Mouse (Mus musculus) adrenal gland, postnatal 10 days (tissue): ENCODE data around the gene Spink8. TPM values are rescaled to one million over a fixed set of nuclear protein-coding genes. Genes with fewer than 3 reads are reported as not detected.
"Not testable (repeated sequence)": the region's sequence is repeated elsewhere in the genome, so short reads cannot be mapped to it uniquely, and the experiment has no call there.

ENCODE experiments used
- DNase-seq: peaks from one replicate; pipeline ENCODE4 v3.0.0; 2021; ENCODE audit warnings: mixed read lengths
- long read RNA-seq, 2 experiments: library from polyadenylated mRNA; stranded (forward); transcript quantifications; one replicate each; pipeline ENCODE4 v2.0.0; 2021
- total RNA-seq, 2 experiments: library from RNA; stranded (reverse); gene quantifications; 2 replicates each; pipeline ENCODE4 v1.2.3; 2021

The Spink8 gene
- 10 to 100 TPM in 1 of 2 experiments, 1 to 10 TPM in 1; 9.6 to 15.5 TPM for total RNA-seq
- long read RNA-seq, experiment 1, transcript Spink8-202 (5 exons, 768 nt), result major isoform, 8 of 15 reads
- long read RNA-seq, experiment 1, partial matches to known transcripts, result 3 of 15 reads
- long read RNA-seq, experiment 1, other reads (novel, unspliced or antisense), result 0 of 15 reads
- long read RNA-seq, experiment 2, transcript Spink8-201 (4 exons, 637 nt), result minor isoform, 6 of 17 reads
- long read RNA-seq, experiment 2, transcript Spink8-202 (5 exons, 768 nt), result major isoform, 10 of 17 reads
- long read RNA-seq, experiment 2, partial matches to known transcripts, result 1 of 17 reads
- long read RNA-seq, experiment 2, other reads (novel, unspliced or antisense), result 0 of 17 reads

GRCm38 (mm10) chr9:109811980-109812379 is at the start of gene Spink8:
Gene Spink8 (plus strand): TSS chr9:109812280.
- no peak for DNase-seq

GRCm38 (mm10) chr9:109766841-109767240 is 45.2 kb upstream of the Spink8 start:
- peak; percentile 75 for DNase-seq

- not testable (repeated sequence) for DNase-seq
Measured at GRCm38 (mm10) chr9:109790570-109790969, 21.5 kb upstream of the Spink8 start, which contains the start of gene Fbxw27. Gene Fbxw27 (minus strand): TSS chr9:109790670.

- no peak for DNase-seq
Measured at GRCm38 (mm10) chr9:109795221-109795620, 16.9 kb upstream of the Spink8 start.

- no peak for DNase-seq
Measured at GRCm38 (mm10) chr9:109795811-109796210, 16.3 kb upstream of the Spink8 start.

- DNase-seq, result peak; percentile 52
Measured at GRCm38 (mm10) chr9:109798051-109798450, 14.0 kb upstream of the Spink8 start.

GRCm38 (mm10) chr9:109805596-109805995 is 6.5 kb upstream of the Spink8 start:
- DNase-seq, result not testable (repeated sequence)

GRCm38 (mm10) chr9:109806260-109806659 is 5.8 kb upstream of the Spink8 start:
- DNase-seq, result no peak

- no peak for DNase-seq
Measured at GRCm38 (mm10) chr9:109806695-109807293, 5.3 kb upstream of the Spink8 start.

GRCm38 (mm10) chr9:109807898-109808297 is 4.2 kb upstream of the Spink8 start:
- DNase-seq, result no peak

- no peak for DNase-seq
Measured at GRCm38 (mm10) chr9:109813424-109813823, 1.3 kb downstream of the Spink8 start.

GRCm38 (mm10) chr9:109816341-109816740 is 4.3 kb downstream of the Spink8 start:
- no peak for DNase-seq

- no peak for DNase-seq
Measured at GRCm38 (mm10) chr9:109825739-109826138, 13.7 kb downstream of the Spink8 start.

- DNase-seq, result no peak
Measured at GRCm38 (mm10) chr9:109826181-109826580, 14.1 kb downstream of the Spink8 start.

- peak; percentile 92 for DNase-seq
Measured at GRCm38 (mm10) chr9:109832391-109833087, 20.5 kb downstream of the Spink8 start, which contains the start of gene Nme6. Gene Nme6 (plus strand): TSS chr9:109832749.

- no peak for DNase-seq
Measured at GRCm38 (mm10) chr9:109833088-109833412, 21.0 kb downstream of the Spink8 start.

- DNase-seq, result peak; percentile 88
Measured at GRCm38 (mm10) chr9:109849312-109849758, 37.3 kb downstream of the Spink8 start, which contains the start of gene Camp. Gene Camp (minus strand): TSS chr9:109849617.

GRCm38 (mm10) chr9:109850099-109850498 is 38.0 kb downstream of the Spink8 start:
- no peak for DNase-seq

GRCm38 (mm10) chr9:109854341-109854740 is 42.3 kb downstream of the Spink8 start:
- DNase-seq, result no peak

GRCm38 (mm10) chr9:109855947-109856346 is 43.9 kb downstream of the Spink8 start:
- no peak for DNase-seq

- peak; percentile 92 for DNase-seq
Measured at GRCm38 (mm10) chr9:109862397-109863044, 50.4 kb downstream of the Spink8 start.

- no peak for DNase-seq
Measured at GRCm38 (mm10) chr9:109863085-109863484, 51.0 kb downstream of the Spink8 start.
